Mouse (Mus musculus) ES-E14 (cell line): ENCODE results near the gene Pcsk7.

Experiments
- CHD2 ChIP-seq: IDR thresholded peaks from 2 replicates; pipeline ENCODE4 v1.6.1; 2014; ENCODE audit warnings: mild to moderate bottlenecking, low read depth, low read length, inconsistent platforms
- HCFC1 ChIP-seq: IDR thresholded peaks from 2 replicates; pipeline ENCODE4 v1.6.1; 2012; ENCODE audit warnings: low read length, inconsistent platforms, borderline replicate concordance; ENCODE audit not compliant: insufficient read depth
- MAFK ChIP-seq: IDR thresholded peaks from 2 replicates; pipeline ENCODE4 v1.6.1; 2014; ENCODE audit warnings: mild to moderate bottlenecking, low read depth, low read length, inconsistent platforms; ENCODE audit not compliant: insufficient read depth
- ZC3H11A ChIP-seq: IDR thresholded peaks from 2 replicates; pipeline ENCODE4 v1.6.1; 2012; ENCODE audit warnings: low read depth, mild to moderate bottlenecking, inconsistent platforms, low read length, borderline replicate concordance

- TF ChIP-seq ZC3H11A (no peak), HCFC1 (no peak), MAFK (no peak), CHD2 (no peak)
Observed at GRCm38 (mm10) chr9:45906355-45907077, at the start of gene Pcsk7, which contains the start of gene Rnf214.
